Mouse (Mus musculus): ENCODE data around the gene D630003M21Rik. TPM values are rescaled to one million over a fixed set of nuclear protein-coding genes. Genes with fewer than 3 reads are reported as not detected.

The D630003M21Rik gene
- polyA plus RNA-seq, 1 experiment = 1.7 TPM

- Histone ChIP-seq H3K36me3 (ENCODE audit: control insufficient read depth, insufficient read depth, low read length) (no peaks in the 10 kb centered on the region), H3K4me3 (ENCODE audit: low read depth, low read length) (no peak overlapping the region), H3K4me1 (ENCODE audit: control insufficient read depth, insufficient read depth, insufficient read length, low read length) (peaks cover 23% of the 10 kb centered on the region), H3K27ac (ENCODE audit: insufficient read depth, low read depth, low read length) (no peak overlapping the region), H3K27me3 (ENCODE audit: control insufficient read depth, insufficient read depth, low read length) (no peaks in the 10 kb centered on the region)
- WGBS = 81% methylated on average over 11 of the region's 11 CpGs
- TF ChIP-seq POLR2A (IDR thresholded peaks at IDR 0.05; ENCODE audit: low read depth, low read length) (no peak), CTCF (IDR thresholded peaks at IDR 0.05; ENCODE audit: extremely low read depth, insufficient read length, insufficient replicate concordance, low read depth, low read length) (no peak)
These were observed 42.7 kb downstream of the D630003M21Rik start for GRCm38 (mm10) chr2:158186206-158186871.

GRCm38 (mm10) chr2:158183266-158183665 is 45.8 kb downstream of the D630003M21Rik start:
- WGBS = 92% methylated on average over 8 of the region's 8 CpGs
- H3K27ac ChIP-seq (ENCODE audit: insufficient read depth, low read depth, low read length) = no peak overlapping the region
- TF ChIP-seq CTCF (IDR thresholded peaks at IDR 0.05; ENCODE audit: extremely low read depth, insufficient read length, insufficient replicate concordance, low read depth, low read length) (no peak), POLR2A (IDR thresholded peaks at IDR 0.05; ENCODE audit: low read depth, low read length) (no peak)

GRCm38 (mm10) chr2:158181932-158182331 is 47.1 kb downstream of the D630003M21Rik start:
- H3K27ac ChIP-seq (ENCODE audit: insufficient read depth, low read depth, low read length) = peak overlapping the region; percentile 19
- WGBS = 60% methylated on average over 6 of the region's 6 CpGs
- no peaks in the 10 kb centered on the region for H3K36me3 ChIP-seq (ENCODE audit: control insufficient read depth, insufficient read depth, low read length)
- TF ChIP-seq POLR2A (IDR thresholded peaks at IDR 0.05; ENCODE audit: low read depth, low read length) = no peak
- TF ChIP-seq CTCF (IDR thresholded peaks at IDR 0.05; ENCODE audit: extremely low read depth, insufficient read length, insufficient replicate concordance, low read depth, low read length) = no peak
- peak overlapping the region; percentile 20; the same call in 1 of the 2 replicates for H3K4me3 ChIP-seq (ENCODE audit: low read depth, low read length)
- H3K27me3 ChIP-seq (ENCODE audit: control insufficient read depth, insufficient read depth, low read length) = no peaks in the 10 kb centered on the region
- peaks cover 31% of the 10 kb centered on the region for H3K4me1 ChIP-seq (ENCODE audit: control insufficient read depth, insufficient read depth, insufficient read length, low read length)

More at GRCm38 (mm10) chr2:158183266-158183665, 45.8 kb downstream of the D630003M21Rik start:
- no peak overlapping the region for H3K4me3 ChIP-seq (ENCODE audit: low read depth, low read length)
- no peaks in the 10 kb centered on the region for H3K27me3 ChIP-seq (ENCODE audit: control insufficient read depth, insufficient read depth, low read length)
- H3K36me3 ChIP-seq (ENCODE audit: control insufficient read depth, insufficient read depth, low read length) = no peaks in the 10 kb centered on the region
- H3K4me1 ChIP-seq (ENCODE audit: control insufficient read depth, insufficient read depth, insufficient read length, low read length) = peaks cover 24% of the 10 kb centered on the region

- no peaks in the 10 kb centered on the region for H3K36me3 ChIP-seq (ENCODE audit: control insufficient read depth, insufficient read depth, low read length)
- no peaks in the 10 kb centered on the region for H3K27me3 ChIP-seq (ENCODE audit: control insufficient read depth, insufficient read depth, low read length)
- H3K4me3 ChIP-seq (ENCODE audit: low read depth, low read length) = no peak overlapping the region
- TF ChIP-seq POLR2A (IDR thresholded peaks at IDR 0.05; ENCODE audit: low read depth, low read length) (no peak), CTCF (IDR thresholded peaks at IDR 0.05; ENCODE audit: extremely low read depth, insufficient read length, insufficient replicate concordance, low read depth, low read length) (peak; percentile 82; the same call in 1 of the 2 replicates)
- peaks cover 32% of the 10 kb centered on the region for H3K4me1 ChIP-seq (ENCODE audit: control insufficient read depth, insufficient read depth, insufficient read length, low read length)
- WGBS = 63% methylated on average over 9 of the region's 9 CpGs
- peak overlapping the region; percentile 19 for H3K27ac ChIP-seq (ENCODE audit: insufficient read depth, low read depth, low read length)
These were observed 48.2 kb downstream of the D630003M21Rik start for GRCm38 (mm10) chr2:158180797-158181196.

- WGBS = 14% methylated on average over 18 of the region's 18 CpGs
- peak overlapping the region; percentile 47 for H3K4me3 ChIP-seq (ENCODE audit: low read depth, low read length)
- H3K27me3 ChIP-seq (ENCODE audit: control insufficient read depth, insufficient read depth, low read length) = no peaks in the 10 kb centered on the region
- H3K27ac ChIP-seq (ENCODE audit: insufficient read depth, low read depth, low read length) = peak overlapping the region; percentile 62
- H3K36me3 ChIP-seq (ENCODE audit: control insufficient read depth, insufficient read depth, low read length) = no peaks in the 10 kb centered on the region
- H3K4me1 ChIP-seq (ENCODE audit: control insufficient read depth, insufficient read depth, insufficient read length, low read length) = peaks cover 38% of the 10 kb centered on the region
- TF ChIP-seq POLR2A (IDR thresholded peaks at IDR 0.05; ENCODE audit: low read depth, low read length) (no peak), CTCF (IDR thresholded peaks at IDR 0.05; ENCODE audit: extremely low read depth, insufficient read length, insufficient replicate concordance, low read depth, low read length) (no peak)
These were observed 49.5 kb downstream of the D630003M21Rik start for GRCm38 (mm10) chr2:158179370-158180111.

GRCm38 (mm10) chr2:158178696-158179369 is 50.2 kb downstream of the D630003M21Rik start:
- no peaks in the 10 kb centered on the region for H3K36me3 ChIP-seq (ENCODE audit: control insufficient read depth, insufficient read depth, low read length)
- TF ChIP-seq CTCF (IDR thresholded peaks at IDR 0.05; ENCODE audit: extremely low read depth, insufficient read length, insufficient replicate concordance, low read depth, low read length) = no peak
- peak; percentile 31; the same call in 1 of the 2 replicates for TF ChIP-seq POLR2A (IDR thresholded peaks at IDR 0.05; ENCODE audit: low read depth, low read length)
- H3K27ac ChIP-seq (ENCODE audit: insufficient read depth, low read depth, low read length) = peak overlapping the region; percentile 99
- no peaks in the 10 kb centered on the region for H3K27me3 ChIP-seq (ENCODE audit: control insufficient read depth, insufficient read depth, low read length)
- H3K4me3 ChIP-seq (ENCODE audit: low read depth, low read length) = peak overlapping the region; percentile 47
- H3K4me1 ChIP-seq (ENCODE audit: control insufficient read depth, insufficient read depth, insufficient read length, low read length) = peaks cover 45% of the 10 kb centered on the region
- 4% methylated on average over 18 of the region's 19 CpGs for WGBS

All from small intestine, adult 2 months (tissue).